Mouse (Mus musculus) liver, embryonic 12.5 days (tissue): Measurements from ENCODE around the gene Atp6ap1. TPM values are rescaled to one million over a fixed set of nuclear protein-coding genes. Genes with fewer than 3 reads are reported as not detected.
A peak's percentile ranks its signal among the peaks of the same experiment; 100 is the strongest.

Experiments used
- ATAC-seq: fragments of 200-750 bp; cut with Nextera tagmentation; 2 replicates; pipeline ENCODE4 v1.8.0; 2017; ENCODE audit warnings: moderate number of reproducible peaks, mild to moderate bottlenecking, moderate library complexity
- H3K27ac ChIP-seq: fragments of 300-500 bp; sonication (generic); 2 replicates; pipeline ENCODE4 v1.5.1; 2016; ENCODE audit warnings: mild to moderate bottlenecking
- H3K27me3 ChIP-seq: fragments of 300-500 bp; sonication (generic); replicated peaks from 2 replicates; pipeline ENCODE4 v1.6.1; 2016; ENCODE audit warnings: mild to moderate bottlenecking, moderate library complexity
- H3K36me3 ChIP-seq: fragments of 300-500 bp; sonication (generic); 2 replicates; pipeline ENCODE4 v1.6.1; 2016; ENCODE audit warnings: mild to moderate bottlenecking, moderate library complexity
- H3K4me1 ChIP-seq: fragments of 300-500 bp; sonication (generic); 2 replicates; pipeline ENCODE4 v1.6.1; 2016
- H3K4me2 ChIP-seq: fragments of 300-500 bp; sonication (generic); 2 replicates; pipeline ENCODE4 v1.6.1; 2016; ENCODE audit warnings: mild to moderate bottlenecking, moderate library complexity
- H3K4me3 ChIP-seq: fragments of 300-500 bp; sonication (generic); 2 replicates; pipeline ENCODE4 v1.5.1; 2016; ENCODE audit warnings: mild to moderate bottlenecking, moderate library complexity
- H3K9ac ChIP-seq: fragments of 300-500 bp; sonication (generic); 2 replicates; pipeline ENCODE4 v1.6.1; 2016; ENCODE audit warnings: mild to moderate bottlenecking, moderate library complexity
- H3K9me3 ChIP-seq: fragments of 300-500 bp; sonication (generic); replicated peaks from 2 replicates; pipeline ENCODE4 v1.6.1; 2016; ENCODE audit warnings: mild to moderate bottlenecking, moderate library complexity
- WGBS: fragments of 180-500 bp; shearing (Covaris S2); methylation state at CpG from one replicate; pipeline ENCODE4 v1.1.7; 2016; ENCODE audit not compliant: insufficient replicate concordance; 5-methylcytosine and 5-hydroxymethylcytosine counted together
- polyA plus RNA-seq: library from polyadenylated mRNA; unstranded; fragments of >200 nt; fragmentation: Nextera tagmentation; extraction: Ambion mirVana; gene quantifications from 2 replicates; pipeline ENCODE4 v1.2.1, GENCODE M21; 2016

Gene Atp6ap1
- 76.4 and 77.9 TPM in 2 replicates for polyA plus RNA-seq

- Histone ChIP-seq H3K4me2 (peak within 1 kb of the TSS; percentile 77), H3K4me1 (peaks cover 21% of the 10 kb centered on the region), H3K27me3 (0 out of 2 replicates have a peak, but pooled peaks cover 6% of the 10 kb centered on the region), H3K9ac (peak within 1 kb of the TSS; percentile 77), H3K36me3 (peaks cover 32% of the 10 kb centered on the region), H3K27ac (peak within 1 kb of the TSS; percentile 84), H3K9me3 (no peaks in the 10 kb centered on the region), H3K4me3 (peak within 1 kb of the TSS; percentile 75)
- WGBS, result 12% methylated on average over 37 of the region's 37 CpGs
- peak; percentile 96 for ATAC-seq
Observed at GRCm38 (mm10) chrX:74296538-74297448, at the start of gene Atp6ap1. Gene Atp6ap1, plus strand, starts transcription at chrX:74297097.

- no peak for ATAC-seq
- Histone ChIP-seq H3K9ac (no peak overlapping the region), H3K27me3 (peaks cover 19% of the 10 kb centered on the region), H3K36me3 (no peaks in the 10 kb centered on the region), H3K4me3 (0 out of 2 replicates have a peak overlapping the region, but pooled peaks have one; percentile 46), H3K4me1 (peaks cover 38% of the 10 kb centered on the region), H3K4me2 (peak overlapping the region; percentile 72), H3K9me3 (no peaks in the 10 kb centered on the region), H3K27ac (no peak overlapping the region)
- WGBS, result 11% methylated on average over 3 of the region's 3 CpGs
Observed at GRCm38 (mm10) chrX:74248651-74249050, 48.2 kb upstream of the Atp6ap1 start.

- H3K27ac ChIP-seq, result no peak within 1 kb of the TSS
- peak within 1 kb of the TSS; percentile 59 for H3K9ac ChIP-seq
- no peaks in the 10 kb centered on the region for H3K36me3 ChIP-seq
- no peak for ATAC-seq
- H3K9me3 ChIP-seq, result no peaks in the 10 kb centered on the region
- H3K4me3 ChIP-seq, result peak within 1 kb of the TSS; percentile 46
- H3K27me3 ChIP-seq, result peaks cover 19% of the 10 kb centered on the region
- peaks cover 29% of the 10 kb centered on the region for H3K4me1 ChIP-seq
- 7% methylated on average over 37 of the region's 38 CpGs for WGBS
- peak within 1 kb of the TSS; percentile 72 for H3K4me2 ChIP-seq
Observed at GRCm38 (mm10) chrX:74249615-74250014, 47.3 kb upstream of the Atp6ap1 start, which contains the start of gene Flna. Gene Flna, minus strand, starts transcription at chrX:74249820.

DNA sequence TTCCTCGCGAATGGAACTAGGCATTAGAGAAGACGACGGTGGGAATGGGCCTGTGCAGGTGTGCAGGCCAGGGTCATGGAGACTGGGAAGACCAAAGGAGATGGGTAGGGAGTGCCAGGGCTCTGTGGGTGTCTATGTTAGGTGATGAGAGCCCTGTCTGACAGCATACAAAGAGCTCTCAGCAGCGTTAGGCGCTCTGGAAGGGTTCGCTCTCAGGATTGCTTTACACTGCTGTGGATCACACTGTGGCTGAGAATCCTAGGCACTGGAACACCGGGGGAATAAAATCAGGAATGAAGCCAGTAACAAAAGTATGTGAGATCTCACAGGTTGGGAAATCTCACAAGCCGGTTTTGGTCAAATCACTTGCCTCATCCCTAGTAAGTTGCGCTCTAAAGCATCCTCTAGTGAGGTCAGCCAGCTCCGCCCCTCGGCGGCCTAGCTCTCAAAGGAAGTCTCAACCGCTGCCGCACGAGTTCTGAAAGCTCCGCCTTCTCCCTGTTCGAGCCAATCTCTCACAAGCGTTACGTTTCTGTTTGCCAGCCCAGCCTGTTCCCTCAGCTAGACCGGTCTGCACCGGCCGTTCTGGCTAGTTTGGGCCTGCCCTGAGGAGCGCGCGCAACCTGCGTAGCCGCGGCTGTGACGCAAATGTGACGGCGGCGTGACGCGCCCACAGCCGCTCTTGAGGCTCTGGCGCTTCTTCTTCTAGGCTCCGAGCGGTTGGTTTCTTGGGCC is 42.6 kb upstream of the Atp6ap1 start, which contains the start of gene Emd:
Gene Emd (plus strand): TSS at position 535 of the 735 bp plus-strand sequence.
- peaks cover 15% of the 10 kb centered on the region for H3K27me3 ChIP-seq
- H3K9me3 ChIP-seq, result no peaks in the 10 kb centered on the region
- peak within 1 kb of the TSS; percentile 69 for H3K4me3 ChIP-seq
- peak within 1 kb of the TSS; percentile 81 for H3K9ac ChIP-seq
- H3K36me3 ChIP-seq, result peaks cover 28% of the 10 kb centered on the region
- peak within 1 kb of the TSS; percentile 84 for H3K4me2 ChIP-seq
- peak; percentile 97 for ATAC-seq
- H3K4me1 ChIP-seq, result peaks cover 15% of the 10 kb centered on the region
- peak within 1 kb of the TSS; percentile 91 for H3K27ac ChIP-seq
- 22% methylated on average over 39 of the region's 39 CpGs for WGBS

- Histone ChIP-seq H3K27ac (peak overlapping the region; percentile 91), H3K4me3 (peak overlapping the region; percentile 69), H3K36me3 (peaks cover 30% of the 10 kb centered on the region), H3K9ac (peak overlapping the region; percentile 81), H3K4me1 (peaks cover 8% of the 10 kb centered on the region), H3K9me3 (no peaks in the 10 kb centered on the region), H3K4me2 (peak overlapping the region; percentile 84), H3K27me3 (peaks cover 8% of the 10 kb centered on the region)
- ATAC-seq, result peak; percentile 67
- WGBS, result 13% methylated on average over 31 of the region's 31 CpGs
Observed at GRCm38 (mm10) chrX:74254888-74255565, 41.9 kb upstream of the Atp6ap1 start.

DNA sequence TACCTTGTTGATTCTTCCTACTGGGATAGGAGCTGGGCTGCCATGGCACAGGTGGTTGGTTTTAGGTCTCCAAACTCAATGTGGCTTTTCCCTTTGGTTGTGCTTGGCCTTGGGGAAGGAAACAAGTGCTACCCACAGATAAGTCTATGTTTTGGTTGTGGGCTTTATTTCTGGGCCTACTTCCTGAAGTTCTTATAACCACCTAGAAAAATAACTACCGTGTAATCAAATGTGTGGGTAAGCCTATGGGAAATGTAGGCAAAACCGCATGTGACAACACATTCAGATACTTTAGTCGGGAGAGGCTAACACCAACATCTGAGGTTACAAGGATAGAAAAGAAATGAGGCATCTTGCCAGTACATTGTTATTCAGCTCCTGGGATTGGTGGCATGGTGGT is 39.2 kb upstream of the Atp6ap1 start:
- 70% methylated on average over 3 of the region's 3 CpGs for WGBS
- Histone ChIP-seq H3K4me2 (no peak overlapping the region), H3K4me1 (peaks cover 8% of the 10 kb centered on the region), H3K9me3 (no peaks in the 10 kb centered on the region), H3K27ac (no peak overlapping the region), H3K27me3 (no peaks in the 10 kb centered on the region), H3K9ac (no peak overlapping the region), H3K4me3 (no peak overlapping the region), H3K36me3 (peaks cover 34% of the 10 kb centered on the region)
- no peak for ATAC-seq

DNA sequence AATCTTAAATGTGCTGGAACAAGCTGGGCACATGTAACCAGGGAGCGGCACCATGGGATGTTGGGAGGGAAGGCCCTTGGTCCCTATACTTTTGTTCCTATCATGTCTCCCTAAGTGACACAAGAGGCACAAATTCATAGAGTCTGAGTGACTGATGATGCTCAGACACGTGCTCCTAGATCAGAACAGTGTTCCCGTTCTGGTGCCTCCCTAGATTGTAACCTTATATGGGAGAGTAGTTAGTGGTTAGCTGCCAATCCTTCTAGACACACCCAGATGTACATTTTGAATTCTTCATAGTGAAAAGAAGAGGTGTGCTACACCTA is 27.2 kb upstream of the Atp6ap1 start:
- ATAC-seq, result peak; percentile 14
- H3K4me1 ChIP-seq, result peaks cover 11% of the 10 kb centered on the region
- H3K27ac ChIP-seq, result peak overlapping the region; percentile 91
- H3K9me3 ChIP-seq, result no peaks in the 10 kb centered on the region
- peak overlapping the region; percentile 60 for H3K9ac ChIP-seq
- H3K4me2 ChIP-seq, result peak overlapping the region; percentile 66
- peak overlapping the region; percentile 69 for H3K4me3 ChIP-seq
- 29% methylated on average over 3 of the region's 3 CpGs for WGBS
- H3K36me3 ChIP-seq, result peaks cover 16% of the 10 kb centered on the region
- no peaks in the 10 kb centered on the region for H3K27me3 ChIP-seq

DNA sequence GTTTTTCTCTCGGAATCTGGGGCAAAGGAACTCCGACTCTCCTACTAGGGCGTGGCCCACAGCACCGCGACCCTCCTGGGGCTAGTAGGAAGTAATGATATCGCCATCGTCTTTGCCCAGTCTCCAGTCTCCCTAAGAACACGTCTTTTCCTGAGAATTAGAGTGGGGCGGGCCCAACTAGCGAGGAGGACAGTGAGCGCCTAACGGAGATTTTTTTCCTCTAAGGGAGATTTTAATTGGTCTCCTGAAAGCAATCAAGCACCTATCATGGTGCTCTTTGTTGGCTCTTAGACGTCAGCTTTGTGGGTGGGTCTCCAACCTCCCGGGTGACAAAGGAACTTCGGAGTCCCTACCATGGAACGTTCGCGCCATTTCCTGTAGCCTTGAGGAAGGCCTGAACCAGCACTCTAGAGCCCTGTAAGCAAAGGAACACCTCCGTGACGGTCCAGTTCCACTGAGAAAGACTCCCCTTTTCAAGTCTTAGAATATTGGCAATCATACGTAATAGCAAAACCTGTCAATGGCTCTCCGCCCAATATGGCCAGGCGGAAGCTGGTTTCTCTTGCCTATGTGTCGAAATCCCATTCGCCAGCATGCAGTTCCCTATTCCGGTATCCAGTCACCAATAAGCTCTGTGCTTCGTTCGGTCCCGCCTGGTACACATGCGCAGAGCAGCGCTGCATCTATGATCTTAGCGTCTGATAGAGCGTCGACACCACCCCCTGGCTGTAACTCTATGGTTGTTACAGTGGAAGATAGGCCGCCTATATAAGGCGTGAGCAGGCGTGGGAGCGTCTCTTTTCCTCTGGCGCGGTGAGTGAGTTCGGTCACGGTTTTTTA is 26.6 kb upstream of the Atp6ap1 start, which contains the start of gene Rpl10:
Gene Rpl10 (plus strand): TSS at position 751 of the 840 bp plus-strand sequence.
- ATAC-seq, result peak; percentile 93
- peak within 1 kb of the TSS; percentile 91 for H3K27ac ChIP-seq
- peak within 1 kb of the TSS; percentile 83 for H3K9ac ChIP-seq
- no peaks in the 10 kb centered on the region for H3K27me3 ChIP-seq
- peak within 1 kb of the TSS; percentile 66 for H3K4me2 ChIP-seq
- H3K9me3 ChIP-seq, result no peaks in the 10 kb centered on the region
- H3K4me1 ChIP-seq, result peaks cover 11% of the 10 kb centered on the region
- peak within 1 kb of the TSS; percentile 69 for H3K4me3 ChIP-seq
- WGBS, result 8% methylated on average over 42 of the region's 42 CpGs
- peaks cover 16% of the 10 kb centered on the region for H3K36me3 ChIP-seq

- no peak for ATAC-seq
- peak overlapping the region; percentile 69 for H3K4me3 ChIP-seq
- peak overlapping the region; percentile 63 for H3K4me2 ChIP-seq
- H3K9ac ChIP-seq, result peak overlapping the region; percentile 83
- no peaks in the 10 kb centered on the region for H3K9me3 ChIP-seq
- 9% methylated on average over 27 of the region's 27 CpGs for WGBS
- H3K27me3 ChIP-seq, result no peaks in the 10 kb centered on the region
- H3K4me1 ChIP-seq, result peaks cover 11% of the 10 kb centered on the region
- peaks cover 17% of the 10 kb centered on the region for H3K36me3 ChIP-seq
- peak overlapping the region; percentile 81 for H3K27ac ChIP-seq
Observed at GRCm38 (mm10) chrX:74270902-74271551, 25.9 kb upstream of the Atp6ap1 start.

- WGBS, result 17% methylated on average over 10 of the region's 10 CpGs
- H3K9me3 ChIP-seq, result no peaks in the 10 kb centered on the region
- H3K36me3 ChIP-seq, result peaks cover 24% of the 10 kb centered on the region
- no peak overlapping the region for H3K9ac ChIP-seq
- no peak overlapping the region for H3K4me3 ChIP-seq
- peaks cover 19% of the 10 kb centered on the region for H3K4me1 ChIP-seq
- H3K27ac ChIP-seq, result peak overlapping the region; percentile 56
- ATAC-seq, result no peak
- H3K27me3 ChIP-seq, result no peaks in the 10 kb centered on the region
- H3K4me2 ChIP-seq, result 0 out of 2 replicates have a peak overlapping the region, but pooled peaks have one; percentile 3
Observed at GRCm38 (mm10) chrX:74273422-74274322, 23.2 kb upstream of the Atp6ap1 start.
